Mouse (Mus musculus): ENCODE data around the gene Eif1b. TPM values are rescaled to one million over a fixed set of nuclear protein-coding genes. Genes with fewer than 3 reads are reported as not detected.

Eif1b gene
- 310 and 316 TPM in 2 replicates for polyA plus RNA-seq (2014; fragmentation: Nextera tagmentation; extraction: Ambion mirVana)

DNA sequence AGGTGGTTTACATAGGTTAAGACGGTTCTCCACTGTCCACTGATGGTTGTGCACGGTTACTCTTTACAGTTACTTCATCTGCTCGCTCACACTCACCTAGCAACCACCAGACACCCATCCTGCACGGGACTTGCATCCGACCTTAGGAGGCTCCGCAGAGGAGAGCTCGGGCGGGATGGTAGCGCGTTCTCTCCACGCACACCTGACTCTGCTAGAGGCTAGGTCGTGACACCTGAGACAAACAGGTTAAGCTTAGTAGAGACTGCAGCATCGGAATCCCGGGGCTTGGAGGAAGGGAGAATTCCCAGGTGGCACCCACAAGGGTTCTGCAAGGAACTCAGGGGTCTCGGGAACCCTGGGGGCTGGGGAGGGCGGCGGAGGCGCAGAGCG is at the start of gene Eif1b:
TSS of gene Eif1b (plus strand) at position 223 of the 390 bp plus-strand sequence.
- H3K27ac ChIP-seq (replicated peaks; ENCODE audit: low read depth, low read length) = peak within 1 kb of the TSS; percentile 91
- no peaks in the 10 kb centered on the region for H3K27me3 ChIP-seq (ENCODE audit: control insufficient read depth, insufficient read depth, low read length)
- 5% methylated on average over 19 of the region's 19 CpGs for WGBS
- peak within 1 kb of the TSS; percentile 95 for H3K4me3 ChIP-seq (replicated peaks; ENCODE audit: low read depth, low read length)
- H3K4me1 ChIP-seq (ENCODE audit: control insufficient read depth, insufficient read depth, low read length) = peaks cover 15% of the 10 kb centered on the region
- peak within 1 kb of the TSS; percentile 86 for H3K4me2 ChIP-seq (ENCODE audit: low read length)
- H3K9ac ChIP-seq (replicated peaks; ENCODE audit: low read length) = peak within 1 kb of the TSS; percentile 98
- ATAC-seq (ENCODE audit: low FRiP score, low TSS enrichment) (peak; percentile 38), DNase-seq (no peak)
- H3K36me3 ChIP-seq (ENCODE audit: control insufficient read depth, insufficient read depth, low read length) = peaks cover 27% of the 10 kb centered on the region
- no peaks in the 10 kb centered on the region for H3K9me3 ChIP-seq (ENCODE audit: control insufficient read depth, low read length)

DNA sequence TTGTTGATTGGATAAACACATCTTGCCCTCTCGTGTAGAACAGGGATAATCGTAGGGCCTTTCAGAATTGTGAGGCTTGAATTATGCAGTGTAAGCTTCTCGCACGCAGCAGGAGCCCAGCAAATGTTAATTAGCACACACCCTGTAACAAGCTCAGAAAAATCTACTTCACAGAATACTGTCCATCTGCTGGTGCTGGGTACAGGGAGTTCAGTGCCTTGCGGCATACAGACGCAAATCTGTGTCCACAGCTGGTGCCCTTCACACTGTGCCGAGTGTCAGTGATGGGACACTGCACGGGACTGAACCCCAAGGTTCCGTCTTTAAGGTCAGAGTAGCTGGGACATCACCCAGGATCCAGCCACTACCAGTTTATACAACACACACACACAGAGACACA is 47.4 kb upstream of the Eif1b start:
- WGBS = 63% methylated on average over 9 of the region's 9 CpGs
- no peak for ATAC-seq (ENCODE audit: low FRiP score, low TSS enrichment)

DNA sequence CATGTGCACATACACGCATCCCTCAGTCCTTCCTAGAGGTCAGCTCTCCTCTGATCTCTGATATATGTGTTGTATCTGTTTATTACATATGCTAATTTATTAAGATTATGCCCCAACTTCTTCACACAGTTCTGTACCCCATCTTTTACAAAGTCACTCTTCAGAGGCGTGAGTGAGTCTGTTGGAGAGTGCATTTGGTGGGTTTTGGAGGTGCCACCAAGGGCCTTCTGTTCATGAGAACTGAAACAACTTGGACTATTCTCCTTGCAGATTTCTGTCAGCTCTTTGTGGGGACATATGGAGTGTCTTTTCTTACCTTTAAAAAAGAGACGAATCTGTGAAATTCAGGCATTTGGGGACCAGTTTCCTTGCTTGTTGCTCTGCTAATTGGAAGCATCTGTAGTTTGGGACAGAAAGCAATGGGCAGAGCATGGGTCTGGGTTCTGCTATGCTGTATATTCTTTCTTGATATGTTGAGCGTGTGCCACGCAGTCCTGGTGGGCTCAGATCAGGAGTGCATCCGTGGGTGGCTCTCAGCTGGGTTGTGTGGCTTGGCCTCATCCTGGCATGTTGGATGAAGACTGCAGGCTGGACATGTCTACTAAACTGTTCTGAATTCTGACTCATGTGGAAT is 42.2 kb upstream of the Eif1b start:
- ATAC-seq (ENCODE audit: low FRiP score, low TSS enrichment) = no peak
- H3K9me3 ChIP-seq (ENCODE audit: control insufficient read depth, low read length) = no peaks in the 10 kb centered on the region
- H3K4me3 ChIP-seq (replicated peaks; ENCODE audit: low read depth, low read length) = no peak overlapping the region
- no peak overlapping the region for H3K4me2 ChIP-seq (ENCODE audit: low read length)
- 87% methylated on average over 6 of the region's 6 CpGs for WGBS
- no peak overlapping the region for H3K27ac ChIP-seq (replicated peaks; ENCODE audit: low read depth, low read length)
- DNase-seq = no peak
- no peak overlapping the region for H3K9ac ChIP-seq (replicated peaks; ENCODE audit: low read length)
- H3K4me1 ChIP-seq (ENCODE audit: control insufficient read depth, insufficient read depth, low read length) = no peaks in the 10 kb centered on the region
- no peaks in the 10 kb centered on the region for H3K36me3 ChIP-seq (ENCODE audit: control insufficient read depth, insufficient read depth, low read length)
- H3K27me3 ChIP-seq (ENCODE audit: control insufficient read depth, insufficient read depth, low read length) = no peaks in the 10 kb centered on the region

More for the DNA sequence above, 47.4 kb upstream of the Eif1b start:
- no peak overlapping the region for H3K4me2 ChIP-seq (ENCODE audit: low read length)
- no peak for DNase-seq
- H3K9me3 ChIP-seq (ENCODE audit: control insufficient read depth, low read length) = no peaks in the 10 kb centered on the region
- no peaks in the 10 kb centered on the region for H3K27me3 ChIP-seq (ENCODE audit: control insufficient read depth, insufficient read depth, low read length)
- H3K4me3 ChIP-seq (replicated peaks; ENCODE audit: low read depth, low read length) = no peak overlapping the region
- no peaks in the 10 kb centered on the region for H3K4me1 ChIP-seq (ENCODE audit: control insufficient read depth, insufficient read depth, low read length)
- H3K36me3 ChIP-seq (ENCODE audit: control insufficient read depth, insufficient read depth, low read length) = no peaks in the 10 kb centered on the region
- no peak overlapping the region for H3K27ac ChIP-seq (replicated peaks; ENCODE audit: low read depth, low read length)
- H3K9ac ChIP-seq (replicated peaks; ENCODE audit: low read length) = no peak overlapping the region

DNA sequence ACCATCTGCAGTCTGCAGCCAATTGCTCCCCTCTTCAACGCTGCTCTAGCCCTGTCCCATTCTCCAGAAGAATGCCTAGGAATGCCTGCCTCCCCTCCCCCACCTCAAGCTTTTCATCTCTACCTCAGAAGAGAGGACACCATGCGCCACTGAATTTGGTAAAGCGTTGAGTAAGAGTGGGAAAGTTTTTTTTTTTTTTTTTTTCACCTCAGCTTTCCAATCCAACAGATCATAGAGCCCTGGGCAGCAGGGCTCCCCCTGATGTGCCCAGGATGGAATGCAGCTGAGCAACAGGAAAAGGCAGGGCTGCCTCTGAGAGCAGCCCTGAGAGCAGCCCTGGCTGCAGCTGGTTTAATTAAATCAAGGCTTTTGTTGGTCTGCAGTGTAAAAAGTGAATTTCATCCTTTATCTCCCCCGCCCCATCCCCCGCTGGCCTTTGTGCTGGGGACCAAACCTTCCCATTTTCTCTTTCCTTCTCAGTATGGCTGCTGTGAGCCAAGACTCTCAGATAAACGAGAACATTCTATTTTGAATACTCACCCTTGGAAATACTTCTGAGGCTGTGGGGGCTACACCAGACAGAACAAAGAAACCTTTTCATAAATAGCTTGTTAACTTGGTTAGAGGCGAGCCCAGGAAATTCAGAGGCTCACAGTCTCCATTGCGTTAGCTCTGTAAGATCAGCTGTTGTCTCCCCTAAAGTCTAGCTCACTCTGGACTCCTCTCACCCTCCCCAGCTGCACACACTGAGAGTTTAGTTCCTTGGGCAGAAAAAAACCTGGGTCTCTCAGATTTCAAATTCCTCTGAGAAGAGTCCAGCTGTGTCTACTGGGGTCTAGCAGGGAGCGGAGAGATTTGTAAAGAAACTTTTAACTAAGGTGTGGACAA is 36.0 kb upstream of the Eif1b start:
- no peak overlapping the region for H3K4me3 ChIP-seq (replicated peaks; ENCODE audit: low read depth, low read length)
- no peaks in the 10 kb centered on the region for H3K36me3 ChIP-seq (ENCODE audit: control insufficient read depth, insufficient read depth, low read length)
- WGBS = 10% methylated on average over 9 of the region's 9 CpGs
- no peaks in the 10 kb centered on the region for H3K4me1 ChIP-seq (ENCODE audit: control insufficient read depth, insufficient read depth, low read length)
- H3K9me3 ChIP-seq (ENCODE audit: control insufficient read depth, low read length) = no peaks in the 10 kb centered on the region
- DNase-seq (peak; percentile 68), ATAC-seq (ENCODE audit: low FRiP score, low TSS enrichment) (no peak)
- H3K9ac ChIP-seq (replicated peaks; ENCODE audit: low read length) = no peak overlapping the region
- H3K27me3 ChIP-seq (ENCODE audit: control insufficient read depth, insufficient read depth, low read length) = no peaks in the 10 kb centered on the region
- H3K27ac ChIP-seq (replicated peaks; ENCODE audit: low read depth, low read length) = 0 out of 2 replicates have a peak overlapping the region, but pooled peaks have one; percentile 52
- H3K4me2 ChIP-seq (ENCODE audit: low read length) = no peak overlapping the region

DNA sequence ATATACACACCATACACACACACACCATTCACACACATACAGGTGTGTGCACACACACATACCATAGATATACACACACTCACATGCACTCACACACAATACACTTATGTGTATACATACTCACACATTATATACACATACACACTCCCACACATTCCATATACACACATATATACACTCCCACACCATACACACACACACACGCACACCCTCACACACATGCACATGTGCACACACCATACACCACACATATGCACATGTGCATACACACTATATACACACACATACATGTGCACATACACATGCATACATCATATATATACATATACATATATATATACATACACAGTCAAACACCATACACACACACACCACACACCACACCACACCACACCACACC is 21.6 kb upstream of the Eif1b start:
- Histone ChIP-seq H3K4me1 (ENCODE audit: control insufficient read depth, insufficient read depth, low read length) (no peaks in the 10 kb centered on the region), H3K4me2 (ENCODE audit: low read length) (no peak overlapping the region), H3K36me3 (ENCODE audit: control insufficient read depth, insufficient read depth, low read length) (no peaks in the 10 kb centered on the region), H3K9ac (replicated peaks; ENCODE audit: low read length) (no peak overlapping the region), H3K27me3 (ENCODE audit: control insufficient read depth, insufficient read depth, low read length) (no peaks in the 10 kb centered on the region), H3K4me3 (replicated peaks; ENCODE audit: low read depth, low read length) (no peak overlapping the region), H3K27ac (replicated peaks; ENCODE audit: low read depth, low read length) (no peak overlapping the region), H3K9me3 (ENCODE audit: control insufficient read depth, low read length) (no peaks in the 10 kb centered on the region)
- ATAC-seq (ENCODE audit: low FRiP score, low TSS enrichment) = no peak
- no peak for DNase-seq
- WGBS = 97% methylated on average over 1 of the region's 1 CpGs

DNA sequence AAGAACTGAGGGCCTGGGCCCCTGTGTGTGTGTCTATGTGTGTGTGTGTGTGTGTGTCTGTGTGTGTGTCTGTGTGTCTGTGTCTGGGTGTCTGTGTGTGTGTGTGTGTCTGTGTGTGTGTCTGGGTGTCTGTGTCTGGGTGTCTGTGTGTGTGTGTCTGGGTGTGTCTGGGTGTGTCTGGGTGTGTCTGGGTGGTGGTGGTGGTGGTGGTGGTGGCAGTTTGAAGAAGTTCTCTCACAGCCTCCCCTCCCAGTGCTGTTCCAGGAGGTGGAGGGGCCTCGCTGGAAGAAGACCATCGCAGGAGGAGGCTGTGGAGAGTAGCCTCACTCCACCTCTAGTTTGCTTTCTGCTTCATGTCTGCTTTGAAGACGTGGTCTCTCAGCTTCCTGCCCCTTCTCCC is 10.4 kb upstream of the Eif1b start:
- no peak for DNase-seq
- 91% methylated on average over 3 of the region's 3 CpGs for WGBS
- ATAC-seq (ENCODE audit: low FRiP score, low TSS enrichment) = no peak
- Histone ChIP-seq H3K27me3 (ENCODE audit: control insufficient read depth, insufficient read depth, low read length) (no peaks in the 10 kb centered on the region), H3K9me3 (ENCODE audit: control insufficient read depth, low read length) (no peaks in the 10 kb centered on the region), H3K27ac (replicated peaks; ENCODE audit: low read depth, low read length) (no peak overlapping the region), H3K4me2 (ENCODE audit: low read length) (no peak overlapping the region), H3K9ac (replicated peaks; ENCODE audit: low read length) (no peak overlapping the region), H3K4me1 (ENCODE audit: control insufficient read depth, insufficient read depth, low read length) (no peaks in the 10 kb centered on the region), H3K36me3 (ENCODE audit: control insufficient read depth, insufficient read depth, low read length) (no peaks in the 10 kb centered on the region), H3K4me3 (replicated peaks; ENCODE audit: low read depth, low read length) (no peak overlapping the region)

DNA sequence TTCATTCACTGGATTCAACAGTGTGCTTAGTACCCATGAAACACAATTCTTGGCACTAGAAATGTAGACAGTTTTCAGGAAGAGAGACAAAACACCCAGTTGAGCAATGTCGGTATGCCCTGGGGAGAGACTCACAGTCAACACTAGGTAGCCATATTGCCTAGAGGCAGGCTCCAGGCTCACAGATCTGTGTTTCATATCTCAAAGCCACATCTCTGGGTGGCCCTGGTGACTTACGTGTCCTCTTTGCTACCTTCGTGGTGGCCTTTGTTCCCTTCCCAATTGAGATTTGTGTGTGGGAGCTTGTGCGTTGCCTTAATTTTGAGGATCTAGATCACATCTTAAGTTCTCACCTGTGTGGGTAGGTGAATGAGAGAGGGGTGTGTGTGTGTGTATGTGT is 9.7 kb upstream of the Eif1b start:
- no peak overlapping the region for H3K27ac ChIP-seq (replicated peaks; ENCODE audit: low read depth, low read length)
- H3K9ac ChIP-seq (replicated peaks; ENCODE audit: low read length) = no peak overlapping the region
- H3K9me3 ChIP-seq (ENCODE audit: control insufficient read depth, low read length) = no peaks in the 10 kb centered on the region
- 92% methylated on average over 4 of the region's 4 CpGs for WGBS
- H3K4me2 ChIP-seq (ENCODE audit: low read length) = no peak overlapping the region
- H3K36me3 ChIP-seq (ENCODE audit: control insufficient read depth, insufficient read depth, low read length) = no peaks in the 10 kb centered on the region
- DNase-seq (no peak), ATAC-seq (ENCODE audit: low FRiP score, low TSS enrichment) (no peak)
- no peaks in the 10 kb centered on the region for H3K27me3 ChIP-seq (ENCODE audit: control insufficient read depth, insufficient read depth, low read length)
- no peaks in the 10 kb centered on the region for H3K4me1 ChIP-seq (ENCODE audit: control insufficient read depth, insufficient read depth, low read length)
- no peak overlapping the region for H3K4me3 ChIP-seq (replicated peaks; ENCODE audit: low read depth, low read length)

DNA sequence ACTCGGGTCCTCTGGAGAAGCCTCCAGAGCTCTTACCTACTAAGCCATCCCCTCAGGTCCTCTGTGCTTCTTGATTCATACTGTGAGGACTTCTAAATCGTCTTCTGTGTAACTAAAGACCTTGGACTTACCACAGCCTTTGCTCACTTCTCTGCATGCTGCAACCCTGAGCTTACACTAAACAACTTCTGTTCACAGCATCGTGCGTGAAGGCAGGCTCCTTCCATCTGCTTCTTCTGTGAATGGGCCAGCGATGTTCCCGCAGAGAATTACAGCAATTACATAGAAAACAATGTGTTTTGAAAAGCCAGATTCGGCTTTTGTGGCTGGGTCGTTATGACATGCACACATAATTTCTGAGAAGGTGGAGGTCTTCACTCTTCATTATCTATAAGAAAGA is 8.9 kb upstream of the Eif1b start:
- DNase-seq = no peak
- Histone ChIP-seq H3K4me2 (ENCODE audit: low read length) (no peak overlapping the region), H3K27ac (replicated peaks; ENCODE audit: low read depth, low read length) (no peak overlapping the region), H3K4me3 (replicated peaks; ENCODE audit: low read depth, low read length) (no peak overlapping the region), H3K9ac (replicated peaks; ENCODE audit: low read length) (no peak overlapping the region), H3K4me1 (ENCODE audit: control insufficient read depth, insufficient read depth, low read length) (no peaks in the 10 kb centered on the region), H3K36me3 (ENCODE audit: control insufficient read depth, insufficient read depth, low read length) (no peaks in the 10 kb centered on the region), H3K9me3 (ENCODE audit: control insufficient read depth, low read length) (no peaks in the 10 kb centered on the region), H3K27me3 (ENCODE audit: control insufficient read depth, insufficient read depth, low read length) (no peaks in the 10 kb centered on the region)
- WGBS = 83% methylated on average over 8 of the region's 8 CpGs
- no peak for ATAC-seq (ENCODE audit: low FRiP score, low TSS enrichment)

DNA sequence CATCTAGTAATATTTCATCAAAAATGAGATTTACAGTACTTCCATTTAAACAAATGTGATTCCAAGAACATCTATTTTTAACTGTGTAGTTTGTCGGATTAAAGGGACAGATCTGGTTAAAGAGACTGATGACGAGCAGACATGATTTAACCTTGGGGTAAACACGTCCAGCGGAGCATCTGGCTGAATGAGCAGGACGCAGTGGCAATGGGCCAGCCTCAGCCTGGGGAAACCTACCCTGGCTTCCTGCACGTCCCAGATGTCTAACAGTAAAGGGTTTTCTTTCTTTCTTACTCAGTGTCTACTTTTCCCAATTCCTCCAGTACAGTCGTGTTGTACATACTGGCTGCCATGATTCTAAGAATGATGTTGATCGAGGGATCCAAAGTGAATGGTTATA is 5.0 kb upstream of the Eif1b start:
- no peak for DNase-seq
- H3K9me3 ChIP-seq (ENCODE audit: control insufficient read depth, low read length) = no peaks in the 10 kb centered on the region
- H3K36me3 ChIP-seq (ENCODE audit: control insufficient read depth, insufficient read depth, low read length) = no peaks in the 10 kb centered on the region
- no peak overlapping the region for H3K27ac ChIP-seq (replicated peaks; ENCODE audit: low read depth, low read length)
- no peak overlapping the region for H3K9ac ChIP-seq (replicated peaks; ENCODE audit: low read length)
- H3K4me1 ChIP-seq (ENCODE audit: control insufficient read depth, insufficient read depth, low read length) = 0 out of 2 replicates have a peak, but pooled peaks cover 2% of the 10 kb centered on the region
- ATAC-seq (ENCODE audit: low FRiP score, low TSS enrichment) = no peak
- no peak overlapping the region for H3K4me2 ChIP-seq (ENCODE audit: low read length)
- 86% methylated on average over 8 of the region's 8 CpGs for WGBS
- no peaks in the 10 kb centered on the region for H3K27me3 ChIP-seq (ENCODE audit: control insufficient read depth, insufficient read depth, low read length)
- H3K4me3 ChIP-seq (replicated peaks; ENCODE audit: low read depth, low read length) = no peak overlapping the region

Data from midbrain, embryonic 14.5 days (tissue).